Mouse (Mus musculus): ENCODE measurements around the gene Dmrtc2. TPM values are rescaled to one million over a fixed set of nuclear protein-coding genes. Genes with fewer than 3 reads are reported as not detected.
"Not testable (repeated sequence)": the region's sequence is repeated elsewhere in the genome, so short reads cannot be mapped to it uniquely, and the experiment has no call there.

Dmrtc2 gene
- total RNA-seq (2021), result not detected
- long read RNA-seq, experiment 1, result 0 reads
- long read RNA-seq, experiment 2, result 0 reads

DNA sequence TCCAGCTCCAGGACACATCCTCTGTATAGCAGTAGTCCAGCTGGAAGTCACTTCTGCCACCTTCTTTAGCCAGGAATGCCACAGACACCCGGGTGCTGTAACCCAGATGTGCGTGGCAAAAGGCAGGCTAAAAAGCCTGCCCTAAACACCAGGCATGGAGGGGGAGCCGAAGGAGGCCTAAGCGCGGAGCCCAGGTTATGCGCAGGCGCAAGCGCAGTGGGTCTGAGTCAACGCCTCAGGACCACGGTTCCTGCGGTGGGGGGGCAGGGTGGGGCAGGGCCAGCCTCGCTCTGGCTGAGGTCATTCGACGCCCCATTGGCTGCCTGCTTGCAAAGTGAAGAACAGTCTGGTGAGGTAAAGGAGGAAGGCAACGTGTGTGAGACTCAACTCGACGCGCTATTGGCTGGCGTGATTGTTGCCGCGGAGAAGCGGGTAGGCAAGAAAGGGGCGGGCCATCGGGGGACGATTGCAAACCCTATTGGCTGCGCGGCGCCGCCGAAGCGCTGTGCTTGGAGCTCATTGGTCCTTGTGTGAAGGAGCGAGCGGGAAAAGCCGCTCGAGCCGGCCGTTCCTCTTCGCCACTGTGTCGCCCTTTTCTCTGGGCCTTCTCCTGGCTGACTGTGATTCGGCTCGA, at the start of gene Dmrtc2, which contains the start of gene Lypd4:
TSS of gene Dmrtc2 (plus strand) at position 526 of the 634 bp plus-strand sequence.
TSS of gene Lypd4 (minus strand) at position 410 of the 634 bp plus-strand sequence.
- no peak for DNase-seq

DNA sequence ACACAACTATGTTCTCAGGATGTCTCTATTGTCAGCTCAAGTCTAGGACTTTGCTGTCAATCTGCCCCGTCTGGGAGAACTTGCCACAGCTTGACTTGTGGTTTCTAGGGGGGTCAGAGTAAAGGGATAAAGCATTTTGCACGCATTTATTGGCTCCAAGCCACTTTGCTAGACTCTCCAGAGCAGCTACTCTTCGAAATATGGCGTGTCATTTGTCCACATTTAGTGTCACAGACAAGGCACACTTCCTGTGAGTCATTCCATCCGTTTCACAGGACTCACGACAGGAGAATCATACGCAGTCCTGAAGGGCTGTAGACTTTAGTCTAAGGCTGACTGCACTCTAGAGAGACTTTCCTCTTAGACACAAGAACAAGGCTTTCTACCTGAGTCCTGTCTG, 45.4 kb upstream of the Dmrtc2 start:
- DNase-seq, result no peak

DNA sequence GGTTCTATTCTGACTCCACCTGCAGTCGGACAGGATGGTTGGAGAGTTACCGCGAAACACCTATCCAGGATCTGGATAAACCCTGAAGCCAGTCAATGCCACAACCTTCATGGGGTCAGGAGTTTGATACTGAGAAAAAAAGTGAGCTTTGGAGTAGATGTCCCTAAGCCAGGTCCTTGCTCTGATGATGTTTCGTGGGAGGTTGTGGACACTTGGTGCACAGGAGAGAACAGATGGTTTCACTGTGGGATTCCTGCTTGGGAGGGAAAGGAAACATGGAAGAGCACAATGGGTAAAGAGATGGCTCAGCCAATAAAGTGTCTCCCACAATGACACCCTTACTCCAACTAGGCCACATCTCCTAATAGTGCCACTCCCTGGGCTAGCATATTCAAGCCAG, 42.7 kb upstream of the Dmrtc2 start:
- DNase-seq, result no peak

DNA sequence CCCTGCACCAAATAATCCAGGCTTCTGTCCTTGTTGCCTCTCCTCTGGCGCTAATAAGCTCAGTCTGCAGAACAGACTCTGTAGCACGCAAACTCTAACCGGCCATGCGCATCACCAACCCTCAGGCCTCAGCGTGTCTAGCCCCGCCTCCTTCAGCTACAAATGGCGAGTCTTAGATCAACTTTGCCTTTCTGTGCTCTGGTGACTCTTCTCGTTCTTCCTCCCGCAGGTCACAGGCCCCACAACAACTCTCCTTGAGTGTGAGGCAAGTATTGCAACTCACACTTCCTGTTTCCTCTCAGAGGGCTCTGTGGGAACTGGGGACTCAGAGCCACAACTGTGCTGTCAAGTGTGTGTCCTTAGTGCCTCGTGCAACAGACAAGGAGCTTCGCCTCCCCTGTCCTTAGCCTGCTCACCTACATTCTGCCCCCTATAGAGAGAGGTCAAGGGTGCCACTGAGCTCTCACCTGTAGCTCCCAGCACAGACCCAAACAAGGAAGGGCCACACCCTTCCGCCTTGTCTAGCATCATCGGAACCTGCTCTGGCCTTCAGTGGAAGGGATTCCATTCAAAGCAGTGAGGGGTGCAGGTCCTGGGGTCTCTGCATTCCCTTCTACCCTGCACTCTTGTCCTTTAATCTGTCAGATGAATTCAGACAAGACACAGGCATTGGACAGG, 31.0 kb upstream of the Dmrtc2 start:
- not testable (repeated sequence) for DNase-seq

DNA sequence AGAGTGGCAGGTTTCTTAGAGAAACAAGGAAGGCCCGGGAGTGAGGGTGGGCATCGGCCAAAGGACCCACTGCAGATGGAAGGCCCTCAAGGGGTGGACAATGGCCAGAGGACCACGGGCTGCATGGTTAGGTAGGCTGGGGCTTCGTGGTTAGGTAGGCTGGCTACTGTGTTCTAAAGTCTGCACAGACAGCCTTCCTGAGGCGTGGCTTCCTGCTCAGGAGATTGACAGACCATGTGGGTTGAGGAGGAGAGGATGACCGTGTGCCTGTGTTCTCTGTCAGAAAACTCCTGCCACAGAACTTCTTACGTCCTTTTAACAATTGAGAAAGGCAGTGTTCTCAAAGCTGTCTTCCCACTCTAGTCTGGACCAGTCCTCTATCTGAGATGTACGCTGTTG, 30.4 kb upstream of the Dmrtc2 start:
- DNase-seq, result no peak

DNA sequence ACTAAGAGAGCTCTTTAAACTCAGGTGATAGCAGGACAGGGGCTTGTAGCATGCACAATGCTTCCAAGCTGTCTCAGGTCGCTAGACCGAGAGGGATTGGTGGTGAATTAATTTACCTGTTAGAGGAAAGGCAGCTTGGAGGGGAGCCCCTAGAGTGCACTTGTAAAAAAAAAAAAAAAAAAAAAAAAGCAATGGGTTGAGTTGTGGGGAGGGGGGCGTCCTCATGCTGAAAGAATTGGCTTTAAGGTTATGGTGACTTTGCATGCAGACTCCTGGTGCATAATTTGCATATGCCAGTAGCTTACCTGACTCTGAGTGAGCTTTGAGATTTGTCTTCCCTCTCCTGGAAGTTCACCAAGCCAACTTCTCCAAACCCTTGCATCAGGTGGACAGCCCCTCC, 29.5 kb upstream of the Dmrtc2 start:
- no peak for DNase-seq

DNA sequence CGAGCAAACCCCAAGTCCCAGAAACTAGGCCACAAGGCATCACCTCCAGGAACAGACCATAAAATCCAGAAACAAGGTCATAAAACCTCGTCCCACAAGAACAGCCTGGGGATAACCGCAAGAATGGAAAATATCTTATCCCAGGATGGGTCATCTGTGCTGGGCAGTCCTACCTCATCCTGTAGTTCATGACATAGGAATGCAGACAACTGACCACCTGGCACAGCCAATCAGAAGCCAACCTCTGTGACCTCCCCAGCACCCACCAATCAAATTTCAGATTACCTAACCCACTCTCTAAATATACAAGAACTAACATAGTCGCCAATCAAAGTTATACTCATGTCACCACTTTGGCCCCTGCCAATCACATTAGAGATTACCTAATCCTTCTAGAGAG, 28.8 kb upstream of the Dmrtc2 start:
- no peak for DNase-seq

DNA sequence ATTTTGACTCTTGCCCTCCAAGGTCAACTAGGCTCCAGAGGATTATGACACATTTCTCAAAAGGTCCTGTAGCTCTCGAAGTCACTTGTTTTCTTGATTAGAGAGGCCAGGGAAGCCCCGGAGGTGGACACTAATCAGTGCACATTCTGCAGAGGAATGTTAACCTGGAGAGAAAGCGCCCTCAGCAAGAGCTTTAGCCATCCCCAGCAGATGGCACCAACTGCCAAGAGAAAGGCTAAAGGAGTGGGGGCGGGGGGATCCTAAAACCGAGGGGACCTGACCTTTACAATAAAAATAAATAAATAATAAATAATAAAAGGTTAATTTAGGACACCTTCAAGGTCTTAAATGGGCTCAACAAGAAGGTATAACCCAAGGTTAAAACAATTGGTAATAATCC, 25.7 kb upstream of the Dmrtc2 start:
- DNase-seq, result no peak

DNA sequence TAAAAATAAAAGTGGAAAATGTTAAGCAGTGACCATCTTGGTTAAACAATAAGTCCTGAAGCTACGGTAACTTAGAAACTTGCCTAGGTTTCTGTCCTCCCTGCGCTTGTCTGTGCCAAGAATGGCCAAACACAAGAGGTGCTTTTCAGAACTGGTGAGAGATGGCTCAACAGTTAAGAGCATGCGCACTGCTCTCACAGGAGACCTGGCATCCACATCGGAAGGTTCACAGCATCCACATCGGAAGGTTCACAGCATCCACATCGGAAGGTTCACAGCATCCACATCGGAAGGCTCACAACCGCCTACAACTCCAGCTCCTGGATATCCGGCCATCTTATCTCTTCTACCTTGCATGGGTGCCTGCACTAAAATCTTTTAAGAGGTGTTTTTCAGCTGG, 24.7 kb upstream of the Dmrtc2 start:
- DNase-seq, result no peak

DNA sequence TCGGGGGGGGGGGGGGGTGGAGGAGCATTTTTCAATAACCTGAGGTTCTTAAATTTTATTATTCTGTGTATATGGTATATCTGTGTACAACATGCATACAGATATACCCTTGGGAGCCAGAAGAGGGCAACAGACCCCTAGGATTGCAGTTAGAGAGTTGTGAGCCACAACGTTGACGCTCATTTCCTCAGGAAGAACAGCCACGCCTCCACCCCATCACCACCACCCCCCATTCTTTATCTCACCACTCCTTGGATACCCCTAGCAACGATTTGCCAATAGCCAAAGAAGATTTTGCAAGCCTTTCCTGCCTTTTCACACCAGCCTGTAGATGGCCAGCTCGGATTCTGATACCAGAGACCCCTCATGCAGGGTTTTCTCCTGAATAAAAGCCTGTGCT, 24.1 kb upstream of the Dmrtc2 start:
- DNase-seq, result no peak

DNA sequence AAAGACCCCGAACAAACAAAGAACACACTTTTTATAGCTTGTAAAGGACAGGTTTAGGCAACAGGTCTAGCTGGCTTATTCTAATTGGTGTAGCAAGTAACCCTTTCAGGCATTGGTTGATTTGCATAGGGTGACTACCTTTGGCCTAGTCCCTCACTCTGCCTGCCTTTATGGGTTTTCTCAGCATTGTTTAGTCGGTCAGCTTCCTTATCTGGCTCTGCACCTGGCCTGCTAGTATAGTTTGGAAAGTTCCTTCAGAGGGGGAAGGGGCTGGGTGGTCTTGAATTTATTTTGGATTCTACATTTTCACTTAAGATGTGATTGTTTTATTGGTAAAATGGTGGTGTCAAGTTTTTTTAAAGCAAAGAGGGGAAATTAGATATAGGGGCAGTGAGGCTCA, 23.3 kb upstream of the Dmrtc2 start:
- DNase-seq, result not testable (repeated sequence)

DNA sequence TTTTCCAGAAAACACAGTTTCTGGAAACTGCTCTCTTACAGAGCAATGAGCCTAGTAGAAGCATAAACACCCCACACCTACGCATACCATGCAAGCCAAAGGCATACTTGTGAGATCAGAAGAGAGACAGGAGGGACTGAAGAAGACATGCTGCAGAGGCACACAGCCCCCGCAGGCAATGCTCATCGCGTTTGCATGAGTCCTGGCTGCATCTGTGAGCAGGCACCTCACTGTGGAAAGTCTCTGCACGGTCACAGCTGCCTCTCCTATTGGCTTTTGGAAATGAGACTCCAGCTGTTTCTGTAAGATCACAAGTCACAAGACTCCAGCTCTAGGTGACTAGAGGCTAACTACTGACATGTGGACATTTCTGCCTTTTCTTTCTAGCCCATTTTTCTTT, 19.7 kb upstream of the Dmrtc2 start:
- no peak for DNase-seq

DNA sequence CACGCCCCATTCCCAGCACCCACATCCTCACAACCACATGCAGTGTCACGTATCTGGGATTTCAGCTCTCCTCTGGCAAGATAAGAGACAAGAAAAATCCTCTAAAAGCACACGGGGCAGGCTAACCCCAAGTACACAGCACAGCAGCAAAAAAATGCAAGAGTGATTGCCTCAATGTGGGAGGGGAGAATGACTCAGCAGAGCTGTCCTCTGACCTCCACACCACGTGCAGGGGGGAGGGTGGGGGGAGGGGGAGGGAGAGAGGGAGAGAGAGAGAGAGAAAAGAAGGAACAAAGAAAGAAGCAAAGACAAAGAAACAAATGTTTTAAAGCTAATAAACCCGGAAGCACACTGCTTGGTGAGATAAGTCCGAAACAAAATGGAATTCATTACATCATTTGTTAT, 19.0 kb upstream of the Dmrtc2 start:
- DNase-seq, result no peak

DNA sequence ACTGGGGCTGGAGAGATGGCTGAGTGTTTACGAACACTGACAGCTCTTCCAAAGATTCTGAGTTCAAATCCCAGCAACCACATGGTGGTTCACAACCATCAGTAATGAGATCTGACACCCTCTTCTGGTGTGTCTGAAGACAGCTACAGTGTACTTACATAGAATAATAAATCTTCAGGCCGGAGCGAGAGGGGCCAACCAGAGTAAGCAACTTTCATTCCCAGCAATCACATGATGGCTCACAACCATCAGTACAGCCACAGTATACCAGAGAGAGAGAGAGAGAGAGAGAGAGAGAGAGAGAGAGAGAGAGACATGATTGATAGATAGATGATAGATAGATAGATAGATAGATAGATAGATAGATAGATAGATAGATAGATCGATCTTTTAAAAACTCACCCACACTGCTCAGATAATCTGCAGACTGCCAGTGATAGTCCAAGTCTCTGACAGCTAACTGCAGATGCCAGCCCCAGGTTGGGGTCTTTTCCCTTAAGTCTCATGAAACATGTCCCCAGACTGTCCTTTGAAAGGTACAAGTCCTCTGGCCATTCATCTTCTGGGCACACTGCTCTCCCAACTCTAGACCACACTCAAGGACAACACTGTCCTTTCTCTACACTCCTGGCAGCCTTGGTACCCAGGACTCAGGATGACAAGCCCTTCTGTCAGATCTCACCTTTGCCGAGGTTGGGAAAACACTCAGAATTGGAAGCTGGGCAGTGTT, 18.1 kb upstream of the Dmrtc2 start:
- DNase-seq, result no peak

DNA sequence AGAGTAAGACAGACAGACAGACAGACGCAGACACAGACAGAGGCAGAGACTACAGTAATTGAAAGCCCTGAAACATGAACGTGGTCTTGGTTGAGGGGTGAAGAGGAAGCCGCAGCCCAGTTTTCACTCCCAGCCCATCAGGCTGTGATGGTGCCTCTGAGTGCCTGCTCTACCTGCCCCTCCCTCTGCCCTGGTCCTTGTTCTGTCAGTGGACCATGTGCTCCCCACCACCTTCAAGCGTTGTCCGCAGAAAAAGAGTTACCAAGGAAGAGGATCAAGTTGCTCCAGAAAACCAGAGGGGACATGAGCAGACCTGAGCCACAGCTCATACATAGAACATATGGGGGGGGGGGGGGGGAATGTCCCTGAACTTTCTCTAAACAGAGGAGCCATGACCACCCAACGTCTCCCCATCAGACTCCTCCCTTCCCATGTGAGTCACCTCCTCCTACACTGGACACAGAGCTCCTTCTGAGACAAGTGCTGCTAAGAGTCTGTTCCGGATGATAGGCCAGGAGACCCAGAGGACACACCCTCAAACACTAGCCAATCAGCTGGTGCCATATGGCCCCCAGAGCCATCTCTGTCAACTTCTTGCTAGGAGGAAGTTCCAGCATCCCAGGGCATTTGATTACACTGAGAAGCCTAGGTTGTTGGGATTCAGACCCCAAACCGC, 17.2 kb upstream of the Dmrtc2 start:
- no peak for DNase-seq

DNA sequence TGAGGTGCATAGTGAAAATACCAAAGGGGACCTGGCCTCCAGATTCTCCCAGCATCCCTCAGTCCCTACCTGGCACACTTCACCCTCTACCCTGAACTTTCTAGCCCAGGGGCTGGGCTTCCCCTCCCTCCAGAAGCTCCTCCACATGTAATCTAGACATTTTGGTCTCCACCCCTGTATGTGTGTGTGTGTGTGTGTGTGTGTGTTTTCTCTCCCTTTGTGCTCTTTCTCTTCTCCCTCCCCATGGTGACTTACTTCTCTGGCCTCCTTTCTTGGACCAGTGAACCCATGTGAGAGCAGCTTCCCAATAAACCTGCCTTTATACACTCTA, 16.7 kb upstream of the Dmrtc2 start:
- DNase-seq, result no peak

DNA sequence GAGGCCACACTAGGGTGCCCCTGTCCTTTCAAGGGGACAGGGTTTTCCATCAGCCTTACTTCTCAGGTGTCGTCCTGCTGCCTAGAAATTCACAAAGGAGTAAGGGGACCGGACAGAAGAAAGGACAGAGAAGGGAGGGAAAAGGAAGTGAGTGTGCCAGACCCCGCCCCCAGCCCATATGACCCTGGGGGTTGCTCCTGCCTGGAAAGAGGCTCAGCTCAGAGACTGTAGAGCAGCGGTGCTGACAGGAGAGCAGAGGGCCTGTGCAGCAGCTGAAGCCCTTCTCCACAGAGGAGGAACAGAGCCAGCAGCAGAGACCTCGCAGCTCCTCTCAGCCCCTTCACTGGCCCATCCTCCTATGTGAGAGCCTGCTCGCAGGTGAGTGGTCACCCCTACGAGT, 16.2 kb upstream of the Dmrtc2 start:
- no peak for DNase-seq

DNA sequence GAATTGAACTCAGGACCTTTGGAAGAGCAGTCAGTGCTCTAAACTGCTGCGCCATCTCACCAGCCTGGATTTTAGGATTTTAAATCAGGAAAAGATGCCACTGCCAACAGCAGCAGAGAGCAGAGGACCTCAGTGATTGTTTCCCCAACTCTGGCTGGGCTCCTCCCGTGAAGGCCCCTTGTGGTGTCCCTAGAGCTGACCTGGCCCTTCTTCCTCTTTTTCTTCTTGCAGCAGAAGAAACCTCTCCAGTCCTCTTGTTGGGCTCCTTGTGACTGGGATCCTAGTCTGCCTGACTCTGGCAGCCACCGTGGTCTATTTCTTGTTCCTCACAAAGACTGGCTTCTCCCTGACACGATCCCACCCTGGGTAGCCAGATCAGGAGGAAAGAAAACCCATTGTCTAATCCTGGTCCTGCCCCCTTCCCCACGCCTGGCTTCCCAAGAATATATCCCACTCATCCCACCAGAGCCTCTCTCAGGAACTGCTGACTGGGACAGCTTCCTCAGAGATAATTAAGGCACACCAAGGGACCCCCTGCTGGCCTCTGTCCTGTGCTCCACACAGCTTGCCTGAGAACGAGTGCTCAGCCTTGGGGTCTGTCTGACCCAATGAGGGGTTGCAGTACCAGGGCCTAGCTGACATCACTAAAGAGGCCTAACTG, 13.3 kb upstream of the Dmrtc2 start:
- DNase-seq, result no peak

DNA sequence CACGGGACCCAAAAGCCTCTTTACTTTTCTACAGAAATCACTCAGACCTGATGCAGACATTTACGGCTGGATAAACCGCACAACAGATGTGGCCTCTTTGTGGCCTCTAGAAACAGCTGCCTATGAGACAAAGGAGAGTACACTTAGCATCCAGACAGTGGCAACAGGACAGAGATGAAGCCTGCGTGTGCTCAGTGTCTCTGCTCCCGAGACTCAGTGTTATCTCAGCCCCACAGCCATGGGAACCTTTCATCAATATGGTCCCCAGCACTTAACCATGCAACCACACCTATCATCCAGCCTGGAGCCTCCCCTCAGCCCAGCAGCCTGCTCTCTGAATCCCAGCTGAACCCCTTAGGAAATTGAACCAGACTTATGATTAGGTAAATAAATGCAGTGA, 10.6 kb upstream of the Dmrtc2 start:
- no peak for DNase-seq

DNA sequence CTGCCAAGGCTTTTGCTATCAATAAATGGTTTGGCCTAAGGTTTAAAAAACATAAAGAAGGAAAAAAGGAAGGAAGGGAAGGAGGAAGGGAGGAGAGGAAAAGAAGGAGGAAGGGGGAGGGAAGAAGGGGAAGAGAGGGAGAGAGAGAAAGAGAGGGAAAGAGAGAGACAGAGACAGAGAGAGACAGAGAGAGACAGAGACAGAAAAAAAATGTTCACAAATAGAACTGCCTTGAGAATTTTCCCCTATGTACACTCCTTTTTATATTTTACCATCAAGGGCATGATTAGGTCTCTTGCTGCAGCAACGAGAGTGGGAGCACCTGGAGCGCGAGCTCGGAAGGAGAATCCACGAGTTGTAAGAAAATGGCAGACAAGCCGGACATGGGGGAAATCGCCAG, 7.9 kb upstream of the Dmrtc2 start, which contains the start of gene Gm9844:
TSS of gene Gm9844 (plus strand) at position 301 of the 400 bp plus-strand sequence.
- no peak for DNase-seq

DNA sequence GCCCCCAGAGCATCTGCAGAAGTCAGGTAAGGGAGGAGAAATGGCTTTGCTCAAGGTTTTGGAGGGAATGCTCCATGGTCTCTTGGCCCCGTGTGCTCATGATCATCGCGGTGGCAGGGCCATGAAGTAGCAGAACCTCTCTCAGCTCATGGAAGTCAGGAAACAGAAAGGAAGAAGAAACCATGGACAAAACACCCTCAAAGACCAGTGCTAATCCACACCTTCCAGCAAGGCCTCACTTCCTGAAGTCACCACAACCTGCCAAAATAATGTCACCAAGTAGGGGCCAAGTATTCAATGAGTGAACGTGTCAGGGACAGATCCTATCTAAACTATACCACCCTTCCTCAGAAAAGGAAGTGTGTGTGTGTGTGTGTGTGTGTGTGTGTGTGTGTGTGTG, 7.0 kb upstream of the Dmrtc2 start:
- DNase-seq, result no peak

DNA sequence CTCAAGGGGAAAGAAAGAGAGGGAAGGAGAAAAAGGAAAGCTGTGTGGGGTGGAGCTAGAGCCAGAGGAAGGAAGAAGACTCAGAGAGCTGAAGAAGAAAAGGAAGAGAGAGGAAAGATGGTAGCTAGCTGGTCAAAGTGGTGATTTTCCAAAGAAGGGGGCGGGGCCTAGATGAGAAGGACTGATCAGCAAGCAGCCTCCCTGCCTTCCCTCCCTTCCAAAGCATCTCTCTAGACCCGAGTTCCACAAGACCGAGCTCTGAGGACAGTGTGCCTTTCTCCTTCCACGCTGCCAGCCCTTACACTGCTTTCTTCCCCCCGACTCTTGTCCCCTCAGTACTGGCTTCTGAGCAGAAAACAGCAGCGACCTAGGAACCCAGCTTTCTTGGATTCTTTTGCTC, 5.7 kb upstream of the Dmrtc2 start:
- DNase-seq, result no peak

All from gastrocnemius, postnatal 10 days (tissue).